Mouse (Mus musculus): ENCODE data around the gene Cpne9.

DNA sequence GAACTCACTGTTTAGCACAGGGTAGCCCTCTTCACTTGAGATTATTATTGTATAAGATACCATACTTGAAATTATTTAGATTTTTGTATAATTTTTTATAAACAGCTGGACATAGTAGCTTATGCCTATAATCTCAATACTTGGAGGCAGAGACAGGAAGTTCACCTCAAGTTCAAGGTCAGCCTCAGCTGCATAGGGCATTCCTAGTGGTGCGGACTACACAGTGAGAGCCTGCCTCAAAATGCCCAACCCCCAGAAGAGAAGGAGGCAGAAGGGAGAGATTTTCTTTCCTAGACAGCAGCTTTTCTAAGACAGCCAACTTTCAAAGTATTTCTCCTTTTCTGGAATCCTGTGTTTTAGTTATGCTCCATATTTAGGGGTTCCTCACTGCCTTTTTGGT lies 69.1 kb downstream of the Cpne9 start:
- TF ChIP-seq CTCF (IDR thresholded peaks at IDR 0.05) = no peak
- TF ChIP-seq EP300 (IDR thresholded peaks at IDR 0.05) = no peak

Data from lung, postnatal 0 days (tissue).